Mouse (Mus musculus): ENCODE results near the gene Olfr1361.

Gene Olfr1361

DNA sequence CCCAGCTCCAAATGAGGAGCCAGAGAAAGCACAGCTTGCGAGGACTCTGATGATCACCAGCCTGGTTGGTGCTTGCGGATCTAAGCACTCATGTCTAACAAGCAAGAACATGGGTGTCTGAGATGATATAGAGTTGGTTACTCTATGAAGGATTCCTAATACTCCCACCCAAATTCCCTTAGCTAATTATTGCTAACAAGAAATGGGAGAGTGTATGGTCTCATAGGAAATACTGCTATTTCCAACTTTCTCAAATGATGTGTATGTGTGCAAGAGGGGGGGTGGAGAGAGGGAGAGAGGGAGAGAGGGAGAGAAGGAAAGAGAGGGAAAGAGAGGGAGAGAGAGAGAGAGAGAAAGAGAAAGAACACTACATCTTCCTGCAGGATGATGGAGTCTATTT, at the start of gene Olfr1361:
TSS of gene Olfr1361 (minus strand) at position 101 of the 400 bp plus-strand sequence.
- DNase-seq (ENCODE audit: low spot score in 2 of 2), result no peak

DNA sequence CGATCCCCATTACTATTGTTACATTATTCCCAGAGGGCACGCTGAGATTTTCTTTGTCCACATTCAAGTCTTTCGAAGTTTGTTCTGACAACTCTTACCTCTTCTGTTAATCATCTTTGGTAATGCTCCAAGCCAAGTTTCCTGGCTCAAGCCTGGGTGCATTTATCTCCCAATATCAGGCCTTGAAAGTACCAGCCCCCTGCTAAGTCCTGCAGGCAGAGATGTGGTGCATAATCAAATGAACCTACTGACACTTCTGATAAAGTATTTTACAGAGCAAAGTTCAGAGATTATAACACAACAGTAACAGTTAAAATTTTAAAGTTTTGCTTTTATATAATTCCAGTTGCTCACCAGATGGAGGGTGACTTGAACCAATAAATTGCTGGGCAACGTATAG, 48.5 kb upstream of the Olfr1361 start:
- DNase-seq (ENCODE audit: low spot score in 2 of 2), result no peak

DNA sequence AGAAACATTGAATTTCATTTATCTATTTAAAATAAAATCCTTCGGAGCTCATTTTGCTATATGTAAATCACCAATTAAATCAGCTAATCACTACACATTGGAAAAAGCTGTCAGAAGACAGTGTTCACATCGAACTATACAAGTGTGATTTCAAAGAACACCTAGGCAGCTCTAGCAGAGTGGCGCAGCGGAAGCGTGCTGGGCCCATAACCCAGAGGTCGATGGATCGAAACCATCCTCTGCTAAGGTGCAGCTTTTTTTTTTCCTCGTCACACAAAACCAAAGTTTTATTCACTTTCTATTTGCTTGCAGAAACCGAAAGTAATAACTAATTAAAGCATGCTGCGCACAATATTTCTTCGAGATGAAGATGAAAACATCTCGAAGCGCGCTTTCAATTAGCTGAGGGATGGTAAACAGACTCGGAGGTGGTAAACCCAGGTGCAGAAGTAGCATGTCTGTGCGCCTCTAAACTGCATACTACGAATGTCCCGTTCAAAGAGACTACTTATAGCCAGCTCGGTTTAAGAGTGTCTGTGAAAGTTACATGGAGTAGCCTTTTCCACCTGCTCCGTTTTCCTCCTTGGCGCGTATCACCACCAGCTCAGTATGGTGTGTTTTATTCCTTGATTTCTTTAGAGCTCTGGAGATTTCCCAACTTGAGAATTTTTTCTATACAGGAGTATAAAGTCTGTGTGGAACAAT, 47.8 kb upstream of the Olfr1361 start:
- DNase-seq (ENCODE audit: low spot score in 2 of 2), result peak; percentile 76 to 88

DNA sequence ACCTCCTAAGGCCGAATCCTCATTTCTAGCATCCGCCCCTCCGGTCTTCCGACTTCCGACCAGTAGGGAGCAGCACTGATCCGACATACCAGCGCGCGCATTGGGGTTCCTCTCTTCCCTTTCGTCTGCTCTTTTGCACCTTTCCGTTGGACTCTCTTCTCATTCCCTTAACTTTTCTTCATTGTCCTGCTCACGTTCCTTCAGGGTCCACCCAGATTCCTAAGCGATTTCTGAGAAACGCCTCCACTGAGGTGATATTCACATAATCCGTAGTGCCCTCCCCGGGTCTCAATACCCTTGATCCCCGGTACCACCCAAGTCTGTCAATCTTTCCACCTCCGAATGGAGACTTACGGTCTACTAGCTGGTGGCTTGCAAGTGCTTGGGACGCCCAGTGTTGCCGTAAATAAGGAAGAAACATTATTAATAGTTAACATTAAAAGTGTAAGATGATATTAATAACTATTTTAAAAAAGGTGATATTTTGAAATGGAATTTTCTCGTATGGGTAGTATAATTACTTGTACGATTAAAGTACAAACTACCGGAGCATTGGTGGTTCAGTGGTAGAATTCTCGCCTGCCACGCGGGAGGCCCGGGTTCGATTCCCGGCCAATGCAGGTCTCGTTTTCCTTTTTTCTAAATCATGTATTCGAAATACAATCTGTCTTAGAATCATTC, 47.0 kb upstream of the Olfr1361 start:
- peak; percentile 83 to 86 for DNase-seq (ENCODE audit: low spot score in 2 of 2)

DNA sequence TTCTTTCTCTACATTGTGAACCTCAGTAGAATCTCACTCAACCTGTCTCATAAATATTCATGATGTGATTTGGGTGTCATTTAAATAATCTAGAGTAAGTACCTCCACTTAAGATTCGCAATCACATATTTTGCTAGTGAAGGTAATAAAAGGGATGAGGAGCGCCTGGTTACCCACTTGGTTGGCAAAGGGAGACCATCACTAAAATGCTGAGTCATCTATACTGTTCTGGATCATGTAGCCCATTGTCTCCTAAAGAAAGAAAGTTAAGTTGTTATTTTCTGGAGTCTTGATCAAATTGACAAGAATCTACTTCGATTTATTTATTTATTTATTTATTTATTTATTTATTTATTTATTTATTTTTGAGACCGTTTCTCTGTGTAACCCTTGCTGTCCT, 43.5 kb upstream of the Olfr1361 start:
- DNase-seq (ENCODE audit: low spot score in 2 of 2), result no peak

DNA sequence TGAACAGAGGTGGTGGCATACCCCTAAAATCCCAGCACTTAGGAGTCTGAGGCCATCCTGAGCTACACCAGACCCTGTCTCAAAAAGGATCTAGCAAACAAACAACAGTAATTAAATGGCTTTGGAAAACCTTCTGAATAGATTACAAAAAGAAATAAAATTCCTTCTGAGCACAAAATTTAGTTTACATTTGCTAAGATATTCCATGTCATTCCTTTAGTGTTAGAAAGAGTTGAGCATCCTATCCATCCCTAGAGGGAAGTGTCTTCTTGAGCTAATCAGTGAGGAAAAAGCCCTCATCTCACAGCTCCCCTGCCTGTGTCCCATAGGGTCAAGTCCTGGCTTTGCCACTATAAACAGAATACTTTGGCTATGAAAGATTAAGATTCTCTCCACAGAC, 34.6 kb upstream of the Olfr1361 start, which contains the start of gene Olfr1359:
TSS of gene Olfr1359 (plus strand) at position 301 of the 400 bp plus-strand sequence.
- no peak for DNase-seq (ENCODE audit: low spot score in 2 of 2)

DNA sequence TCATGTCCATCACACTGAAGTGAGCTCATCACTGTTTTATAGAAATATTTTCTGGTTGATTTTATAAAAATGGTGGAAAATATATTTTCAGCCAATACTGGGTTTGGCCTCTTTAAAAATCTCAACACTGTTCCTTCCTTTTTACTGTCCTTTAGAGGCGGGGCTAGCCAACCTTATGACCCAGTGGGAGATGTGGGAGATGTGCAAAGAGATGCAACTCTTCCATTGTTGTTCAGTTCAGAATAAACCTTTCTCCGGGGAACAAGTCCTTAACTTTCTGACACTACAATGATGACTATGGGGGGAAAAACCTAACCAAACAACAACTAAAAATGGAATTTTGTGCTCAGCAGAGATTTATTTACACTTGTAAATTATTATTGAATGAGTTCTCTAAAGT, 14.1 kb upstream of the Olfr1361 start, which contains the start of gene Olfr1360:
TSS of gene Olfr1360 (minus strand) at position 101 of the 400 bp plus-strand sequence.
- no peak for DNase-seq (ENCODE audit: low spot score in 2 of 2)

DNA sequence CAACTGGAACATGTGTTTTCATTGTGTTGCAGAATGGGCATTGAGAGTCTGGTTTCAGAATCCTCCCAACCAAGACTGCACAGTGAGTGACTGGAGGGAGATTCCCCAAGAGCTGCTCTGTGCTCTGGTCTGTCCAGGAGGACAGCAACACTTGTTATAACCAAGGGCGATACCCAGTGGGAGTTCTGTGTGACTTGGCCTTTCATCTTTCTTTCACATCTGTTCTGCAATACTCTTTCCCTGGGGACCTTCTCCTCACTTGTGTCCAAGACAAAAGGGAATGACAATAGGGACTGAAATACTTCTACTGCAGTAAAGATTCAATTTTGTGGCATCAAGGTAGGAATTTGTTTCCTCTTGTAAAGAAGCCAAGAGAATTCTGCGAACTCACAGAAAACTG, 20.8 kb downstream of the Olfr1361 start, which contains the start of gene Olfr11:
TSS of gene Olfr11 (minus strand) at position 101 of the 400 bp plus-strand sequence.
- no peak for DNase-seq (ENCODE audit: low spot score in 2 of 2)

DNA sequence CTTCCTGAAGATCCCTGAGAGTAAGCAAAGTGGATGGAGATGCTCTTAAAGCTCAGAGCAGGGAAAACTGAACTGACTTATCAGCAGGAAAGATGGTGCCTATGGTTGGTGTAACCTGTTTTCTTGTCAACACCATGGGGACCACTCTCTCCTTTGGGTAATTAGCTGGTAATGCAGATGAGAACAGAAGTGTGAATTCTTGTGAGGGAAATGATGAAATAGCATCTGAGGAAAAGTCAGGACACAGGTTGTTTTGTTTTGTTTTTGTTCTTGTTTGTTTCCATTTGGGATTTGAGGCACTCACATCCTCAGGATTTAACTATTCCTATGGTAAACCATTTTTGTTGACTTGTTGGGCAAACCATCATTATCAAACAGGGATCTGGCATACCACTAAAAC, 49.3 kb downstream of the Olfr1361 start, which contains the start of gene Olfr1362:
TSS of gene Olfr1362 (minus strand) at position 101 of the 400 bp plus-strand sequence.
- no peak for DNase-seq (ENCODE audit: low spot score in 2 of 2)
